Mouse (Mus musculus) stomach, embryonic 14.5 days (tissue): ENCODE measurements around the gene Adamts7. TPM values are rescaled to one million over a fixed set of nuclear protein-coding genes. Genes with fewer than 3 reads are reported as not detected.

ENCODE experiments used
- polyA plus RNA-seq: library from polyadenylated mRNA; unstranded; fragments of >200 nt; fragmentation: Nextera tagmentation; extraction: Ambion mirVana; gene quantifications from 2 replicates; pipeline ENCODE4 v1.2.1, GENCODE M21; 2014

Gene Adamts7
- polyA plus RNA-seq, 1 experiment from 2014 or later, result 20.1 TPM

Other genes with a start within 250 kb of the Adamts7 start
- 46.0 and 51.5 TPM in 2 replicates for gene Ctsh, start 108.9 kb upstream of the Adamts7 start, polyA plus RNA-seq
- gene Morf4l1, start 48.3 kb upstream of the Adamts7 start, polyA plus RNA-seq, result 490 and 495 TPM in 2 replicates
- 20.9 and 23.3 TPM in 2 replicates for gene Tbc1d2b, start 107.7 kb downstream of the Adamts7 start, polyA plus RNA-seq